Mouse (Mus musculus) kidney, adult 11 months (tissue): ENCODE measurements at regions not wholly inside any gene's neighbourhood (a gene's known extent, or its start where the extent isn't known, plus 50 kb on each side); places are given as distances from the start of the nearest gene placed in this dataset.
"Not testable (repeated sequence)": the region's sequence is repeated elsewhere in the genome, so short reads cannot be mapped to it uniquely, and the experiment has no call there.

Experiments used
- DNase-seq: peaks from one replicate; pipeline ENCODE4 v3.0.0; 2022

DNA sequence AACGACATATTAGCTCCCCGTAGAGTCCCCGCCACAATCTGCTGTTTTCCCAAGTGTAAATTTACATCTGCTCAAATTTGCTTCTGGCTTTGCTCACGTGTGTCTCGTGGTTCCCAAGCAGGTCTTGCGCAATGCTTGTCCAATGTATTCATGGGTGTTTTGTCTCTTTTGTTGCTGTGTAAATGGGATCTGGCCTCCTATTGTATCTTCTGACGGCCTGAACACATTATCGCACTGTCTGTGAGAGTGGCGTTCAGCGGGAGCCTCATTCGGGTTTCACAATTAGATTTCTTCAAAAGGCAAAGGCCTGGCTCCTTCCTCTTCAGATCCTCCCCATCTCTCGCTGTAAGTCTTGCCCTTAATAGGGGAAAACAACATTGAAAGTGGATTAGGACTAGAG lies 274.5 kb downstream of the Fam19a5 start:
- DNase-seq = no peak

DNA sequence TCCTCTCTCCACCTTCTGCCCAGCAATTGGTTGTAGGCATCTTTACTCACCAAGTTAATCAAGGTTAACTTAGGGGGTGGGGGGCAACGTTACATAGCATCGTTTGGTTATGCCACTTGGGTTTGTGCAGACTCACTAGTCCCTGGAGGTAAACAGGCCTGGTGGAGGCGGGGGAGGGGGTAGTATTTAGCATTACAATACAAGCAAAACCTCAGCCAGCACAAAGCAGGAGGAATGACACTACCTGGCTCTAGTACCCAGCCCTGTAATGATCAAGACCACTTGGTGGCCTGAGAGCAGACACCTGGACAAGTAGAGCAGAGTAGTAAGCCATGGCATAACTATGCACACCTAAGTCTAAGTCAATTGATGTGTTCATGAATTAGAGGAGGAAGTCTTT lies 298.0 kb downstream of the Fam19a5 start:
- no peak for DNase-seq

DNA sequence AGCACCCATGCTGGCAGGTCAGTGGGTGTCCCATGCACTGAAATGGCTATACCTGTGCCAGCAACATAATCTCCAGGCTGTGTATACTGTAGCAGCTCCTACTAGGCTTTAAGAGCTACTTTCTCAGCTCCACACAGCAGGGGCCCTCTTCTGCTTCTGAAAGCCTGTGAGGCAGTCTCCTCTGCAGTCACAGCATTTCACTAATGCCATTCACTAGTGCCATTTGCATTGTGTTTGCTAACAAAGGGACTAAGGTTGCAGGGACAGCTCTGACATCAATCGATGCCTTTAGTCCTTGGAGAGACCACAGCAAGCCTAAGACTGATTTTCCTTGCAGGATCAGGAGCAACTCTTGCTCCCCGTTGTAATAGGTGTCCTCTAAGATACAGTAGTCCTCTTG lies 315.0 kb downstream of the Fam19a5 start:
- no peak for DNase-seq

DNA sequence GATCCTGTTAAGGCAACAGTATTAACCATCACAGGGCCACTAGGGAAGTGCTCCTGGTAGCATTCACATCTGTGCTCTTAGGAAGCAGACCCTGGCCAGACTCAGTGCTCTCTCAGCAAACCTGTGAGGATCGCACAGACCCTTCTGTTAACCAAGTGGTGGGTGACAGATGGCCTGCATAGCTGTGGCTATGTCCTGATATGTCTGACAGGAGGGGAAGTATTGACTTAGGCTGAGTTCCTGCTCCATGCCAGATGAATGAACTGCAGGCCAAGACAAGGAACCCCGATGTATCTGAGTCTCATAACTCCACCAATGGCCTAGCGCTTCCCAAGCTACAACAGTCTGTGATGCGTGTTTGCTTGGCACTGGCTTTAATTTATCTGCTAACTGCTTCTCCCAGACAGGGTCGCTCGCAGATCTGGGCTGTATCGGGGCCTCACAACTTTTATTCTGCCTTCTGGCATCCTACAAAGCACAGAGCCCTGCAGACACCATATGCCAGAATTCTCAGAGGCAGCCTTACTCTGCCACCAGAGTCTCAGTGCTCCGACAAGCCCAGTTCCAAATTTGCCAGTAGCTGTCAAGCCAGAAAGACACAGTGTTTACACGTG lies 332.3 kb downstream of the Fam19a5 start:
- no peak for DNase-seq

DNA sequence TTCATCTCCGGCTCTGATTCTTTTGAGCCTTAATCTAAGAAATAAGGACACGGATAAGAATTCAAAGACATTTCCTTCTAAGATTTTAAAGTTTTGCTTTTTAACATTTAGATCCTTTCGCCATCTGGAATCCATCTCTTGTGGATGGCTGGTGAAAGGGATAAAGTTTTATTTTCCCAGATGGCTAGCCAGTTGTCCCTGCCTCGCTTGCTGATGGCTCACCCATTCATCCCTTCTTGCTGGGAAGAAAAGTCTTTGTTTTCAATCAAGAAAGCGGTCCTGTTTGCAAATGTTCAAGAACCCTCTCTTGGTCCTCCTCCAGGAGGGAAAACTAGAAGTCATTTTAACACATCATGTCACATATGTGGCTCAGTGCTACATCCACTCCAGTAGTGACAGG lies 346.8 kb downstream of the Fam19a5 start:
- DNase-seq = no peak

DNA sequence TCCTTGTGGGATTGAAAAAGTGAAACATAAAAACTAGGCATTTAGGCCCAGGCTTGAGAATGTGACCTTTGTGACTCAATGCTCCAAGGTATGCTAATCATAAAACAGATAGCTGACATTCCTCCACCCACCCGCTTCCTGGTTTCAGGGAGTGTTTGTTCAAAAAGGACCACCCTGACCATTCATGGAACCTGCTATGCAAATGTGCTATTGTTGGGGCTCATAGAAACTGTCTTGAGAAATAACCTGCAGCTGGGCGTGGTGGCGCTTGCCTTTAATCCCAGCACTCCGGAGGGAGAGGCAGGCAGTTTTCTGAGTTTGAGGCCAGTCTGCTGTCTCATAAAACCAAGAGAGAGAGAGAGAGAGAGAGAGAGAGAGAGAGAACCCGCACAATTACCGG lies 350.8 kb downstream of the Fam19a5 start:
- not testable (repeated sequence) for DNase-seq

DNA sequence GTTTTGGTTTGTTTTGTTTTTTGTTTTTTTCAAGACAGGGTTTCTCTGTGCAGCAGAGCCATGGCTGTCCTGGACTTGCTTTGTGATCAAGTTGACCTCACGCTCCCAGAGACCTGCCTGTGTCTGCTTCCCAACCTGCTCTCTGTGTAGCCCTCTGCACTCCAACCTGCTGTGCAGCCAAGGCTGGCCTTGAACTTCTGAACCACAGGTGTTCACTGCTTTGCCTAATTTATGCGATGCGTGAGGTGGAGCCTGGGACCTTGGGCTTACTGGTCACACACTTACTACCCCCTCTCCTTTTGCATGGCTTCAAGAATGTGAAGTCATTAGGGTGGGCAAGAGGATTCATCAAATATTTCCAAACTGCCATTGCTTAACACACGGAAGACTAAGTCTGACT lies 354.6 kb downstream of the Fam19a5 start:
- DNase-seq = no peak

DNA sequence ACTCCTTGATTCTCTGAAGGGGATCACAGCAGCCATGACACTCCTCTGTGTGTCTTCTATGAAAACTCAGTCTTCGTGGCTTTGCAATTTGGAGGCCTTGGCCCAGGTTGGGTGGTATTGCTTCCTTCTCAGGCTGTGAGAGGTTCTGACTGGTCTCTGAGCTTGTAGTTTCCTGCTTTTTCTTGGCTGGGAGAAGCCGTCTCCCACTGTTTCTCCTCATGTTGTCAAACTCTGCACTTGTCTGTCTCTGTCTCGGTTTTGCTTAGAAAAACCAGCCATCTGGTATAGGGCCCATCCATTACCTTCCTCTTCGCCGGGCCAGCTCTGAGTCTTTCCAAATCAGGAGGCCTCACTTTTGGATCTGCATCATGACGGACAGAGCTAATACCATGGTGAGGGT lies 360.3 kb downstream of the Fam19a5 start:
- DNase-seq = no peak

DNA sequence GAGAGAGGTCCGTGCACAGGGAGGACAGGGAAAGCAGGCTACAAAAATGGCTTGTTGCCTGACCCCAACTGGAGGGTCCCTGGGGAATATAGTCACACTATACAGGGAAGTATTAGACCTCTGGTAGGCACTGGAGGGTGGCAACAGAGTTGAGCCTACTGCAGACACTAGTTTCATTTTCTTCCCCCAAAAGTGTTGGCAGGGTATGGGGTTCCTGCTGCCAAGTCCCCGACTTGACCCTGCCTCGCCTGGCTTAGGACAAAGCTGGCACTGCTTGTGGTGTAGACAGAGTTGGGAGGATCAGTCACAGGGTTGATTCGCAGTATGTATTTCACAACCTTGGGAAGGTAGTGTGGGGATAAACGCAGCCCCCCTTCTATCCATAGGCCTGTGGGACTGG lies 362.2 kb downstream of the Fam19a5 start:
- DNase-seq = no peak

DNA sequence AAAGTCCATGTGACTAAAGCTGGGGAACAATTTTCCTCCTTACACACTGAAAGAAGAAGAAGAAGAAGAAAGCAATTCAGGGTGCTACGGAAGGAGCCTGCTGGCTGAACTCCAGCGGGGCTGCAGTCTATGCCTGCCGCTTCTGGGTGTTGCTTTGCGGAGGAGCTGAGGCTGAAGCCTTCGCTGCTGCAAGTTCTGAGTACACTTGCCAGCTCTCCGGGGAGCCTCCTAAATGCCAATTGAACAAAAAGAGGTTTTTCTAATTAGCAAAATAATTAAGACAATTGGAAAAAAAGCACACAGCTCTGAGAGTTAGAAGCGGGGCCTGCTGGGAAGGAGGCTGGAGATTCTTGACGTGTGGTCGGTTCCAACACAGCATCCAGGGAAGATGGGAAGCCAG lies 378.0 kb downstream of the Fam19a5 start:
- no peak for DNase-seq

DNA sequence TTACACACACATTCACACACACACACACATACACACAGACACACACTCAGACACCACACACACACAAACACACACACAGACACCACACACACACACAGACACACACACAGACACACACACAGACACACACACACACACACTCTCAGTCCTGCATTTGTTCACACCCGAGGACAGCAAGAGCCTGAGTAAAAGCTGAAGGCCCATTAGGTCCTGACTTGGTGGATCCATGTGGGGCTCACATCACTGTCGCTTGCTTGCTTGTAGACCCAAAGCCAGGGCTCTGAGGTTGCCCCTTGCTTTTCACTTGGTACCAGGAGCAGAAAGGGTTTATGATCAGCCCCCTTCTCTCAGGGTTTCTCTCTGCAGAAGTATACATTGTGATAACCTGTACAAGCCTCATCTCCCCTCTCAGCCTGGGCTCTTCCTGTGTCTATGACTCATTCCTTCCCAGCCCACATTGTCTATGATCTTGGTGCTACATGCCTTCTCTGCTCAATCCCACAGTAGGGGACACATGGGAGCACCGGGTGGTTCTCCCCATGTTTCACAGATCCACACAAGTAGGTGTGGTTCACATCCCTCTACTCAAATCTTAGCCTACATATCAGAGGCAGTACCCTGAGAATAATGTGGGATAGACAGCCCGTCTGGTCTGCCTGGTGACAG lies 378.8 kb downstream of the Fam19a5 start:
- no peak for DNase-seq

DNA sequence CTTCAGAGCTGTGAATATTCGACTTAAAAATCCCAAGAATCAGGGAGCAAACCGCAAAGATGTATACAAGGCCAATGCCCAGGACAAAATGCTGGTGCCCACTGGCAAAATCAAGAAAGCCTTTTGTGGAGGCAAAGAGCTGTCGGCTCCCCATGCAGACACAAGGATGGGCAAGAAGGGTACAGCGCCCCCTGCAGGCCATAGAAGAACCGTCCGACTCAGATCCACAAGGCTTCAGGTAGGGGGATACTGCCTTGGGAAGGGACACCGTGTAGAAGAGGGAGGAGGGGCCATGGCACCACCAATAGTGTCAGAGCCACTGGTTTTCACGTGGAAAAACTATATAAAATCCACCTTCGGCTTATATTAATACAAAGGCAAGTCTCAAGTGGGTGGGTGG lies 379.8 kb downstream of the Fam19a5 start:
- no peak for DNase-seq

DNA sequence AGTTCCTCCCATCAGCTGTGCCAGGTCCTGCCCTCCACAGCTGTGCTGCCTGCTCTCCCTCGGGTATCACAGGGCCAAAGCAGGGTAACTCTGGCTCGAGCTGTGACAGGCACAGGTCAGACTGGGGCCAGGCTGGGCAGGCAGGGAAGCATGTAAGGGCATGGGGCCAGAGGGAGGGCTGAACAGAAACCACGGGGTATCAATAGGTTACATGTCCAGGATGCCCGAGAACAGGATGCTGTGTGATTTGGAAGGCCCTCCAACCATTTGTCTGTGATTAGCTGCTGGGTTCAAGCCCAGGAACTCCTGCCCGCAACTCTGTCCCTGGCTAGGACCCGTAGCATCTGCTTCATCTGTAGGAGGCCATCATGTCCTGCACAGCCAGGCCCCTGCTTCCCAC lies 391.9 kb downstream of the Fam19a5 start:
- no peak for DNase-seq

DNA sequence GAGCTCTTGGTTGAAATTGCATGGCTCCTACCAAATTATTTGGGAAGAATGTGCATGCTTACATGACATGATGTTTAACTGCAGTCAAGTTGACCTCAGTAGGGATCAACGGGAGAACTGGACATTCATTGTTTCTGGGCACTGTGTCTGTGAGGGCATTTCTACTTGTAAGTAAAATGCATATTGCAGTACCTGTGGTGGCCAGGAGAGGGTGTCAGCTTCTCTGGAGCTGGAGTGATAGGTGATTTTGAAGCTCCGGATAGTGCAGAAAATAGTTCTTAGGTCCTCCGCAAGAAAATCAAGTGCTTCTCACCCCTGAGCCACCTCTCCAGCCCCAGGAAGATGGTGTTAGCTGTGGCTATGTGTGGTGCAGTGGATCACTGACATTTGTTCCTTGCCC lies 396.7 kb downstream of the Fam19a5 start:
- DNase-seq = no peak

DNA sequence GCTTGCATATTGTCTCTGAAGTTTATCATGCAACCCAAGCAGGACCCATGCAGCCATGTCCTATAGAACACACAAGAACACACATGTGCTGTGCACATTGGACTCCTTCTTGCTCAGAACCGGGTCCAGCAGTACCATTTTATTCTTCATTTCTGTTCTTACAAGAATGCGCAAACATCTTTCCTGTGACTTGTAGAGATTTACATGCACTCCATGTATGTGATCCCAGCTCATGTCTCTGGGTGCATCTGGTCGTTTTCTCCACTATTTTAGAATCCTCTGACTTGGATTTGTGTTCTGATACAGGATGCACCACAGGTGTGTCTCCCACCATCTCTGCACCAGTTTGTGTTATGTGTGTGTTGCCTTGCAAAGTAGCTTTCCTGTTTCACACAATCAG lies 408.4 kb downstream of the Fam19a5 start:
- no peak for DNase-seq

DNA sequence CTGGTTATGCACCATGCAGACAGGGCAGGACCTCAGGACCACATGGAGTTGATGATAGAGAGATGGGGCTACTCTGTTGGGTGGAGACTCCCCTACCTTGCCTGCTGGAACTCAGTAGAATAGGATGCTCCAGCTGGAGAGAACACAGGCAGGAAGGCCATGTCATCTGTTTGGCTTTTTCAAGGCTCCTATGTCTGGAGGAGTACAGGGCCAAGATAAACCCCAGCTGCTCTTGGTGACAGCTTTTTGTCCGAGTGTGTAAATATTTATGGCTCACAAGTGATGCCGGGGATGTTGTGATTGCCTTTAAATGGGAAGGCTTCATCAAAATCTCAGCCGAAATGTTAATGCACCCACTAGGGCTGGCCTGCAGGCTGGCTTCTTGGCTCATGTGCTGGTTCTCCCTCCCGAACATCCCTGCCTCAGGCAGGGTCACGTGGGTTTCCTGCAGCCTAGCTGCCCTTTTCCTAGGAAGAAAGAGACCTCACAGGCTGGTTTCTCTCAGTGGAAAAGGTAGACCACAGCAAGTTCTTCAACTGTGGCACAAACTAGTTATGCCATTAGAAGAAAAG lies 411.7 kb downstream of the Fam19a5 start:
- DNase-seq = no peak

DNA sequence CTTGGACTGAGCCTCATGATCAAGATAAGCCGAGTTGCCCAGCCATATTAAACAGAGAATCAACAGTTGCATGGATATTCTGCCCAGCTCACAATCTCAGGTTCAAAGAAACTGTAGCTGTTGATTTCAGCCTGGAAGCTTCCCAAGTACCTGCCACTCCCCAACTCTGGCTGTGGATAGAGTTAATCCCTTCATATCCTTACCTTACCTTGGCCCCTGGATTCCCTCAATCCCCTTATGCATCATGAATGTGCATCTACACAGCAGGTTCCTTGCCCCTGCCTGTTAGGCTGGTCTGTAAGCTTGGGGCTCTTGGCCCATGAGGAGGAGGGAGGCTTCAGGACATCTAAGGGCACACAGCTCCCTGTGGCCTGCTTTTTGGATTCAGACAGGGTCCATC lies 414.8 kb downstream of the Fam19a5 start:
- DNase-seq = no peak

DNA sequence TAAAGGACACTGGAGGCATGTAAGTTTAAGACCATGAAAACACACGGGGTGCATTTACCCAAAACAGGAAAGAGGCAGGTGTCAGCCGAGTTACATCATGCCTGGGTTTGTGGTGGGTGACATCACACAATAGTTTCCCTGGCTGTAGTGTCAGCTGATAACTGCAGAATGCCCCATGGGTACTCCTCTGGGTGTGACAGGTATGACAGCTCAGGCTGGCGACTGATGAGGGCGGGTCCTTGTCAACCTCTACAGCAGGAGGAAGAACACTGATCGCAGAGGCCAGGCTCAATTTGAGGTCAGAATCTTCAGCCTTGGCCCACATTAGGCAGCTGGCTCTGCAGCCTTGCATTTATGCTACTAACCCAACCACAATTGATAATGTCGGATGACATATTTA lies 428.5 kb downstream of the Fam19a5 start:
- DNase-seq = no peak

DNA sequence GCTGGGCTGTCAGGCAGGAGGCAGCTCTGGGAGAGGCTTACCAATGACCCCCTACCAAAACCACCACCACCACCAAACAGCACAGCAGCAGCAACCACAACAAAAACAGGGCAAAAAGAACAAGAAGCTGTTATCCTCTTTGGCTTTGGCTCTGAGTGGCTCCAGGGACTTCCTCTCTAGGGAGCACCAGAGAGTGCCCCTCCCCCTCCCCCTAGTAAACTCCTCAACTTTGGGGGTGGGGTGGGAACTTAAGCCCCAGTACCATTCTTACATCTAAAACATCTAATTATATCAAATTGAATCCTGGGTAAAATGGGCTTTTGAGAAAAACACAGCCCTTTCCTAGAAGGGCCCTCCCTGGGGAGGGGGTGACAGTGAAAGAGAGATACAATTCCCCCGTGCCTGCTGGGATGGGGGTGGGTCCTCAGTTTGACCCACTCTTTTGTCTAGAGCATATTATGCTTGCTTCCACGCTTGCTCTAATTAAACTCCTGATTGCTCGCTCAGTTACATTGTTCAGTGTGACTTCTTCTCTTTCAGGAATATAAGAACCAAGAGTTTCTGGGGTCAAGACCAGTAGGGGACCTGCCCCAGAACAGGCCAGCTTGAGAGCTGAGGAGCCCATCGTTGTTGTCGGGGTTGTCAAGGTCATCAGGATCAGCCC lies 443.4 kb downstream of the Fam19a5 start:
- no peak for DNase-seq

DNA sequence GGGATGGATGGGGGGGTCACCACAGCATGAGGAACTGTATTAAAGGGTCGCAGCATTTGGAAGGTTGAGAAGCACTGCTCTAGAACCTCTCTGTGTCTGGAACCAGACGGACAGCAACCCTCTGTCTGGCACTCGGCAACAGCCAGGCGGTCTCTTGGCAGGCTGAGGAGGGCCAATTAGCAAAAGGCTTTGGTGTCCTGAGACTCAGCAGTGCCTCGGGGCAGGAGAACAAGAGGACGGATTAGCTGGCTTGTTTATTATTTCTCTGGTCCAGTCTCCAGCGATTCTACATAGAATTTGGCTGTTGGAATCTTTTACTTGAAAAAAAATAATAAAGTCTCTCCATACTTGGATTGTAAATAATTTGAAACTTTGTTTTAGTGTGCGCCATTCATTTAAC lies 450.4 kb downstream of the Fam19a5 start:
- DNase-seq = no peak

DNA sequence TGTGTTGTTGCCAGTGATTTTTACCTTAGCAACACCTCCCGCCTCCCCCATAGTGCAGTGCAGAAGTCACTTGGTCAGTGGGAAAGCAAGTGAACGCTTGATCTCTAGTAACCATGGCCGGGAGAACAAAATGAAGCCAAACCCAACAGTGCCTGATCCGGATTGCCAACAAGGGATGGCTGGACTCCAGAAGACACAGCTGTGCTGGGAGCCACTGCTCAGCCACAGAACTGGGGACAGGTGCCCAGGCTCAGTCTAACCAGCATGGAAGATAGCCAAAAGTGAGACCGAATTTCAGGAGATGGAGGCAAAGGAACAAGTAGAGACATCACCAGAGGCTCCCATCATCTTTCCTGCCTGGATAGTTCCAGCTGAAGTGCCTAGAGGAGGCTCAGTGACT lies 473.0 kb downstream of the Fam19a5 start:
- DNase-seq = no peak

DNA sequence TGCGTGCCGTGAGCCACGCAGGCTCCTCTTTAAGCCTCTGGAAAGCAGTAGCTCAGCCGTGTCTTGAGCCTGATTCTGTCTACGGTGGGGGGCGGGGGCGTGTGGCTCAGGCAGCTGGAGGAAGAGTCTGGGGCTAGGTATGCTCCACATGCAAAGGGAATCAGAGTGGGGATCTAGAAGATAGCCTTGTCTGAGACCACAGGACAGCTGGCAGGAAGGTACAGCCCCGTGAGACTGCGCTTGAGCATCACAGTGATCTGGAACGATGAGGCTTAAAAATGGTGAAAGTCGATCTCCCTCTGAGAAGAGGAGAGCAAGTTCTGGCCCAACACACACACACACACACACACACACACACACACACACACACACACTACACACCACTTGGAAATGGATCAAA lies 488.7 kb downstream of the Fam19a5 start:
- no peak for DNase-seq

DNA sequence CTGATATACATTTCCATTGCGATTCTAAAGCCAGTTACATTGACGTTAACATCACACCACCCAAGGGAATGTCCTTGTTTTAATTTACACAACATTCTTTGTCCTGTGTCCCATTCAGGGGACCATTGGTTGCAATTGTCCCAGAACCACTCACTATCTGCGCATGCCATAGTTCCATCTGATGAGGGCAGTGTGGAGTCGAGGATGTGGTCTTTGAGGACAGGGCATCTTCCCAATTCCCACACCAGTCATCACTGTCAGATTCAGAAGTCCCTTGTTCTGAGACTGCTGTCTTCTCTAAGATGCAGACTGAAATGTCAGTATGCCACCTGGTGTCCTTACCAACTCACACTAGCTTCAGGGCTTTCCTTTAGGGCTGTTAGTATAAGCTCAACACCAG lies 489.6 kb downstream of the Fam19a5 start:
- no peak for DNase-seq

DNA sequence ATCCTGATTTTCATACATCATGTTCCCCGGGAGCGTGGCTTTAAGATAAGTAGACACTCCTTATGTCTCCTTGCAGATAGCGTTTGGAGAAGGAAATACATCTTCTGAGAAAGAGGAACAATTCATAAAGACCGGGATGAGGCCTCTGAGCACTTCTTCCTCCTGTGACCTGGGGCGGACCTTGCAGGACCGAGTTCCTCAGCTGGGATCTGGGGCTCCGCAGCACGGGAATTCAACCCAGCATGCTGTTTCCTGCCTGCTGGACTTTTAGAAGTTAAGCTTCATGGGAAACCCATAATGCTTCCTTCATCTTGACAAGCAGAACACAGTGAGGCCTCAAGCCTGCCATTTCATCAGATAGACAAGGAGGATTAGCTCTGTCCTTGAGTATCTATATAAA lies 491.4 kb downstream of the Fam19a5 start:
- no peak for DNase-seq
